Mouse (Mus musculus) midbrain, postnatal 0 days (tissue): ENCODE measurements around the gene OR5BS1P. TPM values are rescaled to one million over a fixed set of nuclear protein-coding genes. Genes with fewer than 3 reads are reported as not detected.
"Not testable (repeated sequence)": the region's sequence is repeated elsewhere in the genome, so short reads cannot be mapped to it uniquely, and the experiment has no call there.

ENCODE experiments used
- ATAC-seq: fragments of 200-750 bp; cut with Nextera tagmentation; 2 replicates; pipeline ENCODE4 v1.8.0; 2017; ENCODE audit warnings: moderate number of reproducible peaks, mild to moderate bottlenecking, moderate TSS enrichment, moderate library complexity; ENCODE audit not compliant: low FRiP score
- DNase-seq: peaks from one replicate; pipeline ENCODE4 v3.0.0-alpha.2; 2015; ENCODE audit warnings: low spot score
- H3K27ac ChIP-seq: fragments of 300-500 bp; sonication (generic); 2 replicates; pipeline ENCODE4 v1.5.1; 2014; ENCODE audit warnings: low read depth, mild to moderate bottlenecking, low read length, mixed read lengths
- H3K27me3 ChIP-seq: fragments of 300-500 bp; sonication (generic); 2 replicates; pipeline ENCODE4 v1.6.1; 2014; ENCODE audit warnings: low read length, control low read depth, mixed read lengths; ENCODE audit not compliant: insufficient read depth
- H3K36me3 ChIP-seq: fragments of 300-500 bp; sonication (generic); 2 replicates; pipeline ENCODE4 v1.6.1; 2014; ENCODE audit warnings: low read length, control low read depth, mixed read lengths; ENCODE audit not compliant: insufficient read depth
- H3K4me1 ChIP-seq: fragments of 300-500 bp; sonication (generic); 2 replicates; pipeline ENCODE4 v1.6.1; 2014; ENCODE audit warnings: mild to moderate bottlenecking, control low read depth, antibody characterized with exemption, low read length, mixed read lengths; ENCODE audit not compliant: insufficient read depth
- H3K4me2 ChIP-seq: fragments of 300-500 bp; sonication (generic); 2 replicates; pipeline ENCODE4 v1.6.1; 2014; ENCODE audit warnings: low read depth, mild to moderate bottlenecking, low read length, mixed read lengths; ENCODE audit not compliant: poor library complexity, severe bottlenecking
- H3K4me3 ChIP-seq: fragments of 300-500 bp; sonication (generic); 2 replicates; pipeline ENCODE4 v1.5.1; 2014; ENCODE audit warnings: low read depth, mild to moderate bottlenecking, low read length, moderate library complexity
- H3K9ac ChIP-seq: fragments of 300-500 bp; sonication (generic); replicated peaks from 2 replicates; pipeline ENCODE4 v1.6.1; 2014; ENCODE audit warnings: mild to moderate bottlenecking, low read length, moderate library complexity, mixed read lengths; ENCODE audit not compliant: poor library complexity, severe bottlenecking
- H3K9me3 ChIP-seq: fragments of 300-500 bp; sonication (generic); 2 replicates; pipeline ENCODE4 v1.6.1; 2016; ENCODE audit warnings: low read length, control low read depth
- CTCF ChIP-seq: IDR thresholded peaks from 2 replicates; pipeline ENCODE4 v1.5.1; 2016; ENCODE audit warnings: antibody characterized with exemption, mild to moderate bottlenecking
- WGBS: fragments of 180-500 bp; shearing (Covaris S2); extraction: QIAGEN DNeasy Blood & Tissue Kit; methylation state at CpG from one replicate; pipeline ENCODE4 v1.1.7; 2014; 5-methylcytosine and 5-hydroxymethylcytosine counted together
- polyA plus RNA-seq: library from polyadenylated mRNA; unstranded; fragments of >200 nt; fragmentation: Nextera tagmentation; extraction: Ambion mirVana; gene quantifications from 2 replicates; pipeline ENCODE4 v1.2.1, GENCODE M21; 2015
- total RNA-seq: library from RNA; depleted of rRNA; stranded (reverse); fragments of >200 nt; gene quantifications from 2 replicates; pipeline ENCODE4 v1.2.3, GENCODE M21; 2014; rRNA removed

Gene OR5BS1P
- total RNA-seq (not detected in 2 replicates), polyA plus RNA-seq (not detected in 2 replicates)

DNA sequence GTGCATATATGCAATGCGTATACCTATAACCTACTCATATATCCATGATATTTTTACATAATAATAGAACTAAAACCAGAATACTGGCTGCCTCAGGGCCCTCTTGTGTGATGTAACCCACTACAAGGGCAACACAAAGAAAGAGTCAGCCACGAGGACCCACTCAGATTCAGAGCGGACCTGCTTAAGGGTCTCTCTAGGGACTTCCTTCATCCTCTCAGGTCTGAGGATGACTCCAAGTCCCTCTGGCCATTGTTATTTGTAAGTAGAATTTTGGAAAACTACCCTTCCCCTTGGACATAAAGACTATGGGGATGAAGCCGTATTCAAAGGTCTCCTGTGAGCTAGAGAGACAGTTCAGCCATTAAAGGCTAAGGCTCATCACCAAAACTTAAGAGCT, at the start of gene OR5BS1P:
OR5BS1P (plus strand) TSS at position 301 of the 400 bp plus-strand sequence.
- TF ChIP-seq CTCF = no peak
- Histone ChIP-seq H3K9ac (no peak within 1 kb of the TSS), H3K4me2 (no peak within 1 kb of the TSS), H3K4me1 (no peaks in the 10 kb centered on the region), H3K27me3 (no peaks in the 10 kb centered on the region), H3K4me3 (no peak within 1 kb of the TSS), H3K9me3 (no peaks in the 10 kb centered on the region), H3K36me3 (no peaks in the 10 kb centered on the region), H3K27ac (no peak within 1 kb of the TSS)
- 94% methylated on average over 4 of the region's 4 CpGs for WGBS
- no peak for ATAC-seq
- no peak for DNase-seq

GRCm38 (mm10) chr15:98420897-98421296, 48.8 kb upstream of the OR5BS1P start:
- DNase-seq (no peak), ATAC-seq (no peak)
- no peaks in the 10 kb centered on the region for H3K36me3 ChIP-seq
- no peak overlapping the region for H3K4me3 ChIP-seq
- no peaks in the 10 kb centered on the region for H3K4me1 ChIP-seq
- H3K4me2 ChIP-seq = no peak overlapping the region
- H3K27me3 ChIP-seq = no peaks in the 10 kb centered on the region
- 70% methylated on average over 4 of the region's 4 CpGs for WGBS
- no peaks in the 10 kb centered on the region for H3K9me3 ChIP-seq
- TF ChIP-seq CTCF = no peak
- H3K9ac ChIP-seq = no peak overlapping the region
- no peak overlapping the region for H3K27ac ChIP-seq

DNA sequence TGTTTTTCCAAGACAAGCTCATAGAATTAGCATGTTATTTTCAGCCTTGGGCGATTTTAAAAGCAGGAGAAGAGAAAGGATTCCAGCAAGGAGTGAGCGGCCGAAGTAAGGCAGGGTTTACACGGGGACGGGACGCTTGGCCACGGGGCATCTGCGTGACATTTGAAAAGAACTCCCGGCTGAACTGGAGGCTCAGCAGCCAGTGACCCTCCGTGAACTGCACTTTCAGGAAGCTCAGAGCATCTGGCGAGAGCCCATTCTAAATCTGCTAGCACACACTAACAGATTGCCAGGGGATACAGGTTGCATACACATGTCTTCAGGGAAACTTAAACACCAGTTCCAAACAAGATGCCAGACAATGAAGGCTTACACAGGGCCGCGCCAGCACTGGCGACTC, 45.4 kb upstream of the OR5BS1P start:
- no peaks in the 10 kb centered on the region for H3K36me3 ChIP-seq
- H3K27ac ChIP-seq = no peak overlapping the region
- H3K9ac ChIP-seq = no peak overlapping the region
- TF ChIP-seq CTCF = no peak
- H3K27me3 ChIP-seq = no peaks in the 10 kb centered on the region
- WGBS = 59% methylated on average over 14 of the region's 14 CpGs
- H3K4me1 ChIP-seq = no peaks in the 10 kb centered on the region
- H3K4me2 ChIP-seq = no peak overlapping the region
- no peak for DNase-seq
- no peak for ATAC-seq
- H3K9me3 ChIP-seq = no peaks in the 10 kb centered on the region
- H3K4me3 ChIP-seq = no peak overlapping the region

DNA sequence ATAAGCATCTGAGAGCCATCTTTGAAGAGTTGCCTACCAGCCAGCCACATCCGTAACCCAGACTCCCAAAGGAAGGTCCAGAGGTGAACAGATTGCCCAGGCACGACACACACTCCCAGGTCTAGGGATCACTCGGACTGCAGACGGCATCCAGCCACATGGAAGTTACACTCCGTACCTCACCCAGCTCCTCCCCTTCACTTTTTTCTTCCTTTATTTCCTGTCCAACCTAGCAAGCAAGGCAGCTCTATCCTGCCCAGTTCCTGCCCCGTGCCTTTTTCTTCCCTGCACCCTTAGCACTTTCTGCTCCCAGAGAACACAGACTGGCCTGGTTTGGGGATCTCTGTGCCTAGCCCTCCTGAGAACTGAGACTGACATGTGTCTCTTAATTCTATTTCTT, 44.9 kb upstream of the OR5BS1P start:
- DNase-seq (no peak), ATAC-seq (no peak)
- no peak for TF ChIP-seq CTCF
- H3K4me2 ChIP-seq = no peak overlapping the region
- no peaks in the 10 kb centered on the region for H3K9me3 ChIP-seq
- no peak overlapping the region for H3K4me3 ChIP-seq
- 64% methylated on average over 6 of the region's 6 CpGs for WGBS
- no peaks in the 10 kb centered on the region for H3K27me3 ChIP-seq
- no peak overlapping the region for H3K27ac ChIP-seq
- no peaks in the 10 kb centered on the region for H3K4me1 ChIP-seq
- H3K36me3 ChIP-seq = no peaks in the 10 kb centered on the region
- no peak overlapping the region for H3K9ac ChIP-seq

DNA sequence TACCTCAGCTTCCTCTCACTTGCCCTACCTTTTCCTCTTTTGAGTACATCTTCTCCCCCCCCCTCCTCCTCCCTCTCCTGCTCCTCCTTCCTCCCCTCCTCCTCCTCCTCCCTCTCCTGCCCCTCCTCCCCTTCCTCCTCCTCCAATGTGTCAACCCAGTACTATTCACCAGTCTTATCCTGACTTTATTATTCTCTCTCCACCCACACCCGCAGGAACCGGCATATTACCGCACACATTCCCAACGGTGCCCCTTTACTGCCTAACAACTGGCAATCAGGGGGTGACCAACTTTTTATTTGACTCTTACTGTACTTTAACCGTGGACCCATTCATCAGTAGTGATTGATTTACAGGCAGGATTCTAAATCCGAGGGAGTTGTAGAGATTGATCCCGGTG, 44.5 kb upstream of the OR5BS1P start:
- Histone ChIP-seq H3K9ac (no peak overlapping the region), H3K36me3 (no peaks in the 10 kb centered on the region), H3K4me3 (no peak overlapping the region), H3K9me3 (no peaks in the 10 kb centered on the region), H3K4me1 (no peaks in the 10 kb centered on the region), H3K27ac (no peak overlapping the region), H3K27me3 (no peaks in the 10 kb centered on the region), H3K4me2 (no peak overlapping the region)
- no peak for ATAC-seq
- no peak for DNase-seq
- WGBS = 92% methylated on average over 7 of the region's 7 CpGs
- TF ChIP-seq CTCF = no peak

GRCm38 (mm10) chr15:98430925-98431324, 38.8 kb upstream of the OR5BS1P start, which contains the start of gene Olfr282:
Gene Olfr282 (plus strand): TSS chr15:98431225.
- ATAC-seq, H3K9me3 ChIP-seq, H3K4me3 ChIP-seq, H3K4me1 ChIP-seq, H3K27ac ChIP-seq, H3K9ac ChIP-seq, H3K4me2 ChIP-seq, H3K27me3 ChIP-seq, H3K36me3 ChIP-seq, DNase-seq: not testable (repeated sequence)
- 83% methylated on average over 5 of the region's 5 CpGs for WGBS
